Mouse (Mus musculus) midbrain, embryonic 16.5 days (tissue): ENCODE results near the gene Hist1h2ae. TPM values are rescaled to one million over a fixed set of nuclear protein-coding genes. Genes with fewer than 3 reads are reported as not detected.

Source experiments
- ATAC-seq: fragments of 200-750 bp; cut with Nextera tagmentation; 2 replicates; pipeline ENCODE4 v1.8.0; 2017; ENCODE audit warnings: moderate TSS enrichment
- H3K27ac ChIP-seq: fragments of 300-500 bp; sonication (generic); 2 replicates; pipeline ENCODE4 v1.5.1; 2014; ENCODE audit warnings: mild to moderate bottlenecking, low read length, mixed read lengths
- H3K27me3 ChIP-seq: fragments of 300-500 bp; sonication (generic); 2 replicates; pipeline ENCODE4 v1.6.1; 2014; ENCODE audit warnings: low read depth, low read length, mixed read lengths; ENCODE audit not compliant: control insufficient read depth, insufficient read depth
- H3K36me3 ChIP-seq: fragments of 300-500 bp; sonication (generic); 2 replicates; pipeline ENCODE4 v1.6.1; 2014; ENCODE audit warnings: mild to moderate bottlenecking, low read length, moderate library complexity, mixed read lengths; ENCODE audit not compliant: control insufficient read depth, insufficient read depth
- H3K4me1 ChIP-seq: fragments of 300-500 bp; sonication (generic); 2 replicates; pipeline ENCODE4 v1.6.1; 2014; ENCODE audit warnings: mild to moderate bottlenecking, low read length, mixed read lengths; ENCODE audit not compliant: control insufficient read depth, insufficient read depth
- H3K4me2 ChIP-seq: fragments of 300-500 bp; sonication (generic); 2 replicates; pipeline ENCODE4 v1.6.1; 2014; ENCODE audit warnings: mild to moderate bottlenecking, low read length, mixed read lengths
- H3K4me3 ChIP-seq: fragments of 300-500 bp; sonication (generic); 2 replicates; pipeline ENCODE4 v1.5.1; 2014; ENCODE audit warnings: low read depth, mild to moderate bottlenecking, low read length, moderate library complexity, mixed read lengths
- H3K9ac ChIP-seq: fragments of 300-500 bp; sonication (generic); 2 replicates; pipeline ENCODE4 v1.6.1; 2014; ENCODE audit warnings: low read depth, low read length, mixed read lengths
- H3K9me3 ChIP-seq: fragments of 300-500 bp; sonication (generic); replicated peaks from 2 replicates; pipeline ENCODE4 v1.6.1; 2014; ENCODE audit warnings: mild to moderate bottlenecking, low read length, mixed read lengths; ENCODE audit not compliant: control insufficient read depth, poor library complexity, severe bottlenecking
- WGBS: fragments of 180-500 bp; shearing (Covaris S2); extraction: QIAGEN DNeasy Blood & Tissue Kit; methylation state at CpG from one replicate; pipeline ENCODE4 v1.1.7; 2014; 5-methylcytosine and 5-hydroxymethylcytosine counted together
- polyA plus RNA-seq: library from polyadenylated mRNA; unstranded; fragments of >200 nt; fragmentation: Nextera tagmentation; extraction: Ambion mirVana; gene quantifications from 2 replicates; pipeline ENCODE4 v1.2.1, GENCODE M21; 2015

The Hist1h2ae gene
- polyA plus RNA-seq, 1 experiment from 2014 or later: 7.7 TPM

- Histone ChIP-seq H3K9ac (peak within 1 kb of the TSS; percentile 77), H3K36me3 (no peaks in the 10 kb centered on the region), H3K4me3 (peak within 1 kb of the TSS; percentile 60), H3K4me2 (peak within 1 kb of the TSS; percentile 71), H3K9me3 (no peaks in the 10 kb centered on the region), H3K27ac (peak within 1 kb of the TSS; percentile 97), H3K4me1 (peaks cover 34% of the 10 kb centered on the region), H3K27me3 (no peaks in the 10 kb centered on the region)
- WGBS: under 1% methylated on average over 50 of the region's 70 CpGs
- ATAC-seq: peak; percentile 92
Measured at GRCm38 (mm10) chr13:23530901-23531875, 39.8 kb downstream of the Hist1h2ae start, which contains the start of gene Hist1h4h. Gene Hist1h4h (plus strand): TSS chr13:23531050.

- peak overlapping the region; percentile 60 for H3K4me3 ChIP-seq
- WGBS: under 1% methylated on average over 20 of the region's 20 CpGs
- peak overlapping the region; percentile 71 for H3K4me2 ChIP-seq
- peaks cover 34% of the 10 kb centered on the region for H3K4me1 ChIP-seq
- H3K36me3 ChIP-seq: no peaks in the 10 kb centered on the region
- peak overlapping the region; percentile 97 for H3K27ac ChIP-seq
- no peak for ATAC-seq
- peak overlapping the region; percentile 77 for H3K9ac ChIP-seq
- H3K9me3 ChIP-seq: no peaks in the 10 kb centered on the region
- H3K27me3 ChIP-seq: no peaks in the 10 kb centered on the region
Measured at GRCm38 (mm10) chr13:23530181-23530900, 40.7 kb downstream of the Hist1h2ae start.

GRCm38 (mm10) chr13:23529480-23530165 is 41.4 kb downstream of the Hist1h2ae start:
- peak overlapping the region; percentile 97 for H3K27ac ChIP-seq
- peaks cover 33% of the 10 kb centered on the region for H3K4me1 ChIP-seq
- peak overlapping the region; percentile 71 for H3K4me2 ChIP-seq
- peak overlapping the region; percentile 60 for H3K4me3 ChIP-seq
- H3K36me3 ChIP-seq: no peaks in the 10 kb centered on the region
- H3K27me3 ChIP-seq: no peaks in the 10 kb centered on the region
- 30% methylated on average over 2 of the region's 2 CpGs for WGBS
- no peaks in the 10 kb centered on the region for H3K9me3 ChIP-seq
- peak overlapping the region; percentile 77; the same call in 1 of the 2 replicates for H3K9ac ChIP-seq
- ATAC-seq: no peak

GRCm38 (mm10) chr13:23529005-23529404 is 42.0 kb downstream of the Hist1h2ae start:
- peaks cover 27% of the 10 kb centered on the region for H3K4me1 ChIP-seq
- H3K9ac ChIP-seq: no peak overlapping the region
- no peaks in the 10 kb centered on the region for H3K27me3 ChIP-seq
- no peak overlapping the region for H3K4me2 ChIP-seq
- no peak overlapping the region for H3K27ac ChIP-seq
- no peak for ATAC-seq
- WGBS: 77% methylated on average over 5 of the region's 5 CpGs
- H3K36me3 ChIP-seq: no peaks in the 10 kb centered on the region
- no peaks in the 10 kb centered on the region for H3K9me3 ChIP-seq
- H3K4me3 ChIP-seq: no peak overlapping the region

GRCm38 (mm10) chr13:23526312-23526711 is 44.7 kb downstream of the Hist1h2ae start:
- Histone ChIP-seq H3K27ac (peak overlapping the region; percentile 28; the same call in 1 of the 2 replicates), H3K9me3 (no peaks in the 10 kb centered on the region), H3K4me3 (peak overlapping the region; percentile 35), H3K36me3 (no peaks in the 10 kb centered on the region), H3K9ac (peak overlapping the region; percentile 40; the same call in 1 of the 2 replicates), H3K4me1 (peaks cover 15% of the 10 kb centered on the region), H3K27me3 (no peaks in the 10 kb centered on the region), H3K4me2 (peak overlapping the region; percentile 60)
- ATAC-seq: peak; percentile 52; the same call in 1 of the 2 replicates
- under 1% methylated on average over 17 of the region's 17 CpGs for WGBS

- Histone ChIP-seq H3K27ac (no peak overlapping the region), H3K4me2 (peak overlapping the region; percentile 60), H3K9ac (no peak overlapping the region), H3K4me1 (peaks cover 15% of the 10 kb centered on the region), H3K27me3 (no peaks in the 10 kb centered on the region), H3K9me3 (no peaks in the 10 kb centered on the region), H3K36me3 (no peaks in the 10 kb centered on the region), H3K4me3 (peak overlapping the region; percentile 35)
- no peak for ATAC-seq
- WGBS: 3% methylated on average over 10 of the region's 10 CpGs
Measured at GRCm38 (mm10) chr13:23525901-23526300, 45.1 kb downstream of the Hist1h2ae start.

- H3K36me3 ChIP-seq: no peaks in the 10 kb centered on the region
- peaks cover 11% of the 10 kb centered on the region for H3K4me1 ChIP-seq
- H3K4me3 ChIP-seq: no peak overlapping the region; the same call in 1 of the 2 replicates
- H3K27me3 ChIP-seq: no peaks in the 10 kb centered on the region
- H3K9me3 ChIP-seq: no peaks in the 10 kb centered on the region
- ATAC-seq: no peak; the same call in 1 of the 2 replicates
- 10% methylated on average over 5 of the region's 5 CpGs for WGBS
- no peak overlapping the region for H3K9ac ChIP-seq
- H3K4me2 ChIP-seq: peak overlapping the region; percentile 10; the same call in 1 of the 2 replicates
- no peak overlapping the region for H3K27ac ChIP-seq
Measured at GRCm38 (mm10) chr13:23524654-23525053, 46.4 kb downstream of the Hist1h2ae start.

GRCm38 (mm10) chr13:23523976-23524375 is 47.0 kb downstream of the Hist1h2ae start:
- Histone ChIP-seq H3K27me3 (no peaks in the 10 kb centered on the region), H3K27ac (no peak overlapping the region), H3K36me3 (no peaks in the 10 kb centered on the region), H3K4me1 (peaks cover 13% of the 10 kb centered on the region), H3K9ac (no peak overlapping the region), H3K4me3 (no peak overlapping the region), H3K4me2 (no peak overlapping the region), H3K9me3 (no peaks in the 10 kb centered on the region)
- WGBS: 55% methylated on average over 5 of the region's 5 CpGs
- ATAC-seq: no peak
